28 mouse cellular contexts compared by ENCODE assay signal in genomic region chr2:83641993-83642392, GRCm38 (mm10).
"Had no signal": no experiment of that assay in that cellular context is flagged by ENCODE, and none has a peak within 500 bp of the region (broad histone marks: within the 10 kb centered on the region; RNA-seq: fewer than 3 reads in every experiment).

No protein-coding gene starts in this region.

- H3K9ac ChIP-seq: embryonic facial prominence, embryonic 12.5 days; embryonic facial prominence, embryonic 13.5 days; embryonic facial prominence, embryonic 15.5 days; forebrain, embryonic 12.5 days; forebrain, embryonic 13.5 days; forebrain, embryonic 15.5 days; forebrain, postnatal 0 days had no signal

- DNase-seq: cerebellum, adult 9-11 months; cerebellum, postnatal 10 days; cerebellum, postnatal 14 days; cerebellum, postnatal 25 days; cerebellum, postnatal 36 days; embryo, embryonic 11 days; forebrain, postnatal 0 days; gastrocnemius, adult 2 months; gastrocnemius, postnatal 10 days; gastrocnemius, postnatal 14 days; gastrocnemius, postnatal 25 days; gastrocnemius, postnatal 36 days; heart, adult 11 months; heart, adult 18-20 months; heart, adult 2 months had no signal

- H3K36me3 ChIP-seq: embryonic facial prominence, embryonic 10.5 days; embryonic facial prominence, embryonic 12.5 days; embryonic facial prominence, embryonic 13.5 days; embryonic facial prominence, embryonic 15.5 days; forebrain, embryonic 10.5 days; forebrain, embryonic 12.5 days; forebrain, embryonic 15.5 days; heart, embryonic 10.5 days had no signal

- H3K4me3 ChIP-seq: embryonic facial prominence, embryonic 10.5 days; embryonic facial prominence, embryonic 12.5 days; embryonic facial prominence, embryonic 13.5 days; embryonic facial prominence, embryonic 15.5 days; erythroblast, embryonic 14.5 days; forebrain, embryonic 10.5 days; forebrain, embryonic 12.5 days; forebrain, embryonic 13.5 days; forebrain, embryonic 15.5 days; gastrocnemius, adult 2 months; heart, adult 2 months; heart, embryonic 10.5 days had no signal

- H3K4me2 ChIP-seq: embryonic facial prominence, embryonic 12.5 days; embryonic facial prominence, embryonic 13.5 days; embryonic facial prominence, embryonic 15.5 days; forebrain, embryonic 12.5 days; forebrain, embryonic 13.5 days; forebrain, embryonic 15.5 days; heart, embryonic 11.5 days had no signal

- ATAC-seq: forebrain, embryonic 13.5 days; forebrain, embryonic 14.5 days; forebrain, embryonic 15.5 days; forebrain, embryonic 16.5 days; forebrain, postnatal 0 days had no signal

- H3K27ac ChIP-seq: embryonic facial prominence, embryonic 10.5 days; embryonic facial prominence, embryonic 12.5 days; embryonic facial prominence, embryonic 13.5 days; embryonic facial prominence, embryonic 15.5 days; forebrain, embryonic 10.5 days; forebrain, embryonic 12.5 days; forebrain, embryonic 13.5 days; forebrain, embryonic 15.5 days; gastrocnemius, adult 2 months; heart, adult 2 months; heart, embryonic 10.5 days had no signal

- H3K9me3 ChIP-seq: embryonic facial prominence, embryonic 10.5 days; embryonic facial prominence, embryonic 12.5 days; embryonic facial prominence, embryonic 13.5 days; embryonic facial prominence, embryonic 15.5 days; forebrain, embryonic 10.5 days; forebrain, embryonic 12.5 days; forebrain, embryonic 13.5 days; forebrain, embryonic 15.5 days; heart, embryonic 10.5 days had no signal

- H3K27me3 ChIP-seq: embryonic facial prominence, embryonic 12.5 days; embryonic facial prominence, embryonic 13.5 days; embryonic facial prominence, embryonic 15.5 days; forebrain, embryonic 12.5 days; forebrain, embryonic 13.5 days; forebrain, embryonic 15.5 days had no signal
